Mouse (Mus musculus) liver, embryonic 14.5 days (tissue): Measurements from ENCODE around the gene Cltb. TPM values are rescaled to one million over a fixed set of nuclear protein-coding genes. Genes with fewer than 3 reads are reported as not detected.
A peak's percentile ranks its signal among the peaks of the same experiment; 100 is the strongest.

Source experiments
- ATAC-seq: fragments of 200-750 bp; cut with Nextera tagmentation; 2 replicates; pipeline ENCODE4 v1.8.0; 2017; ENCODE audit warnings: moderate number of reproducible peaks, mild to moderate bottlenecking, moderate library complexity; ENCODE audit not compliant: insufficient read depth
- DNase-seq, 3 experiments: peaks; one replicate each; pipeline ENCODE4 v3.0.0-alpha.2; 2012 to 2013; ENCODE audit warnings: low read depth in 3 of 3, low spot score in 3 of 3
- H3K27ac ChIP-seq: fragments of 300-500 bp; sonication (generic); 2 replicates; pipeline ENCODE4 v1.5.1; 2014; ENCODE audit warnings: moderate library complexity, mild to moderate bottlenecking, control low read depth, inconsistent platforms
- H3K27me3 ChIP-seq: fragments of 300-500 bp; sonication (generic); 2 replicates; pipeline ENCODE4 v1.6.1; 2014; ENCODE audit warnings: mild to moderate bottlenecking, low read length, moderate library complexity; ENCODE audit not compliant: control insufficient read depth, insufficient read depth
- H3K36me3 ChIP-seq: fragments of 300-500 bp; sonication (generic); replicated peaks from 2 replicates; pipeline ENCODE4 v1.6.1; 2014; ENCODE audit warnings: low read depth; ENCODE audit not compliant: control insufficient read depth, insufficient read depth
- H3K4me1 ChIP-seq, 2 experiments: fragments of 200-500 bp in 1 of 2; fragments of 300-500 bp in 1 of 2; sonication (generic) in 1 of 2; replicated peaks; 2 replicates each; pipeline ENCODE4 v1.6.1; 2012 to 2014; ENCODE audit warnings: antibody characterized with exemption in 1 of 2, inconsistent platforms in 1 of 2, low read length in 1 of 2; ENCODE audit not compliant: control insufficient read depth in 2 of 2, insufficient read depth in 2 of 2
- H3K4me2 ChIP-seq: fragments of 300-500 bp; sonication (generic); 2 replicates; pipeline ENCODE4 v1.6.1; 2014; ENCODE audit warnings: low read depth, mild to moderate bottlenecking, control low read depth, moderate library complexity
- H3K4me3 ChIP-seq, 2 experiments: fragments of 200-500 bp in 1 of 2; fragments of 300-500 bp in 1 of 2; sonication (generic) in 1 of 2; 2 replicates each; pipeline ENCODE4 v1.5.1; 2012 to 2014; ENCODE audit warnings: low read depth in 2 of 2, low read length in 2 of 2, mild to moderate bottlenecking in 2 of 2, control low read depth in 1 of 2, inconsistent platforms in 1 of 2, moderate library complexity in 1 of 2; ENCODE audit not compliant: insufficient read depth in 1 of 2
- H3K9ac ChIP-seq: fragments of 300-500 bp; sonication (generic); replicated peaks from 2 replicates; pipeline ENCODE4 v1.6.1; 2014; ENCODE audit warnings: mild to moderate bottlenecking, control low read depth, moderate library complexity
- H3K9me3 ChIP-seq: fragments of 300-500 bp; sonication (generic); 2 replicates; pipeline ENCODE4 v1.6.1; 2016; ENCODE audit warnings: low read length, mixed read lengths; ENCODE audit not compliant: control insufficient read depth
- CTCF ChIP-seq: IDR thresholded peaks from 2 replicates; pipeline ENCODE4 v1.5.1; 2016; ENCODE audit warnings: antibody characterized with exemption, low read depth, control low read depth
- EP300 ChIP-seq: IDR thresholded peaks from 2 replicates; pipeline ENCODE4 v1.6.1; 2016; ENCODE audit warnings: antibody characterized with exemption, low read depth
- WGBS: fragments of 180-500 bp; shearing (Covaris S2); extraction: QIAGEN DNeasy Blood & Tissue Kit; methylation state at CpG from one replicate; pipeline ENCODE4 v1.1.7; 2014; ENCODE audit not compliant: insufficient replicate concordance; 5-methylcytosine and 5-hydroxymethylcytosine counted together
- polyA plus RNA-seq, 2 experiments: library from polyadenylated mRNA; depleted of rRNA in 1 of 2; stranded (reverse) in 1 of 2; unstranded in 1 of 2; fragments of >200 nt; fragmentation: Nextera tagmentation in 1 of 2; extraction: Ambion mirVana in 1 of 2; gene quantifications; 2 replicates each; pipeline versions ENCODE4 v1.2.1 to v1.2.3; 2012 to 2014

Gene Cltb
- polyA plus RNA-seq, 2 experiments: 15.2 to 30.6 TPM

GRCm38 (mm10) chr13:54565201-54565581, 46.0 kb downstream of the Cltb start, which contains the start of gene 4833439L19Rik:
4833439L19Rik (minus strand) TSS chr13:54565435.
- no peaks in the 10 kb centered on the region for H3K9me3 ChIP-seq
- WGBS: under 1% methylated on average over 27 of the region's 27 CpGs

GRCm38 (mm10) chr13:54564232-54565200, 46.6 kb downstream of the Cltb start:
- TF ChIP-seq EP300 (no peak), CTCF (no peak)
- DNase-seq: no peak
- Histone ChIP-seq H3K4me2 (peak overlapping the region; percentile 83), H3K27ac (peak overlapping the region; percentile 36; the same call in 1 of the 2 replicates), H3K9me3 (no peaks in the 10 kb centered on the region), H3K36me3 (peaks cover 3% of the 10 kb centered on the region), H3K4me3 (peak overlapping the region; percentile 86 to 94), H3K4me1 (peaks cover 9 to 18% of the 10 kb centered on the region in 2 experiments), H3K9ac (peak overlapping the region; percentile 94), H3K27me3 (no peaks in the 10 kb centered on the region)
- 9% methylated on average over 45 of the region's 45 CpGs for WGBS
- ATAC-seq: peak; percentile 50

More at GRCm38 (mm10) chr13:54565201-54565581, 46.0 kb downstream of the Cltb start, which contains the start of gene 4833439L19Rik:
- peak; percentile 85 to 89 (median 85) for DNase-seq
- Histone ChIP-seq H3K4me1 (peaks cover 9 to 18% of the 10 kb centered on the region in 2 experiments), H3K27me3 (no peaks in the 10 kb centered on the region), H3K27ac (peak within 1 kb of the TSS; percentile 59), H3K9ac (peak within 1 kb of the TSS; percentile 94), H3K4me3 (peak within 1 kb of the TSS; percentile 86 to 94), H3K4me2 (peak within 1 kb of the TSS; percentile 83), H3K36me3 (no peaks in the 10 kb centered on the region; the same call in 1 of the 2 replicates)
- TF ChIP-seq EP300: 0 out of 2 replicates have a peak, but pooled peaks have one; percentile 18
- TF ChIP-seq CTCF: no peak
- peak; percentile 95 for ATAC-seq

GRCm38 (mm10) chr13:54562562-54562961, 48.6 kb downstream of the Cltb start:
- no peak for ATAC-seq
- peaks cover 9 to 14% of the 10 kb centered on the region in 2 experiments for H3K4me1 ChIP-seq
- 71% methylated on average over 7 of the region's 7 CpGs for WGBS
- H3K4me3 ChIP-seq: no peak overlapping the region
- H3K4me2 ChIP-seq: no peak overlapping the region
- no peak overlapping the region for H3K9ac ChIP-seq
- peaks cover 16% of the 10 kb centered on the region for H3K36me3 ChIP-seq
- no peaks in the 10 kb centered on the region for H3K27me3 ChIP-seq
- TF ChIP-seq CTCF: no peak
- no peak for TF ChIP-seq EP300
- no peaks in the 10 kb centered on the region for H3K9me3 ChIP-seq
- DNase-seq: no peak
- no peak overlapping the region for H3K27ac ChIP-seq

GRCm38 (mm10) chr13:54560608-54561007, 50.5 kb downstream of the Cltb start:
- Histone ChIP-seq H3K4me3 (no peak overlapping the region), H3K4me1 (peaks cover 5 to 8% of the 10 kb centered on the region in 2 experiments; a peak in 3 of 4 replicates), H3K27ac (no peak overlapping the region), H3K27me3 (no peaks in the 10 kb centered on the region), H3K4me2 (no peak overlapping the region), H3K9me3 (no peaks in the 10 kb centered on the region), H3K36me3 (peaks cover 27% of the 10 kb centered on the region), H3K9ac (no peak overlapping the region)
- DNase-seq (no peak), ATAC-seq (no peak)
- no peak for TF ChIP-seq EP300
- no peak for TF ChIP-seq CTCF
- WGBS: 86% methylated on average over 7 of the region's 7 CpGs

DNA sequence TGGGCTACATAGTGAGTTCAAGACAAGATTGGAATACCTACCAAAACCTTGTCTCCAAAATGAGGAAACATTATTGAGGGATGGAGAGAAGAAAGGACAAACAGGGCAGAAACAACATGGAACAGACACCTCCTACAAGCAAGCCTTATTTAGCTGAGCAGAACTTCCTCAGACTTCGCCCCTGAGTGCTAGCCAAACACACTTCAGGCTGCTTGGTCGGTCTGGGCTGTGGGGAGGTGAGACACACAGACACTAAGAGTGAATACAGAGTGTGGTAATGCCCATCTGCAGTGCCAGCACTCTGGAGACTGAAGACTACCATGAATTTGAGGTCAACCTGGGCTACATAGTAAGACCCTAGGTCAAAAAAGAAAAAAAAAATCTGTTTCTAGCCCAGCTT, 51.5 kb downstream of the Cltb start:
- DNase-seq (no peak), ATAC-seq (no peak)
- WGBS: 69% methylated on average over 2 of the region's 2 CpGs
- Histone ChIP-seq H3K4me3 (no peak overlapping the region), H3K4me2 (no peak overlapping the region), H3K4me1 (peaks cover 2 to 6% of the 10 kb centered on the region in 2 experiments; a peak in 2 of 4 replicates), H3K27ac (no peak overlapping the region), H3K9ac (no peak overlapping the region), H3K9me3 (no peaks in the 10 kb centered on the region), H3K27me3 (no peaks in the 10 kb centered on the region), H3K36me3 (peaks cover 27% of the 10 kb centered on the region)
- TF ChIP-seq CTCF (no peak), EP300 (no peak)
